Mouse (Mus musculus) MEL (cell line): Measurements from ENCODE around the gene Smug1. TPM values are rescaled to one million over a fixed set of nuclear protein-coding genes. Genes with fewer than 3 reads are reported as not detected.

Experiments used
- DNase-seq: peaks from one replicate; pipeline ENCODE4 v3.0.0; 2011; ENCODE audit warnings: low read depth, low spot score
- H3K27ac ChIP-seq: 2 replicates; pipeline ENCODE4 v1.5.1; 2012; ENCODE audit warnings: low read depth, mild to moderate bottlenecking, control low read depth, low read length, moderate library complexity; ENCODE audit not compliant: control insufficient read depth
- H3K27me3 ChIP-seq, 2 experiments: fragments of 150-350 bp in 1 of 2; sonication (generic) in 1 of 2; 2 replicates each; pipeline ENCODE4 v1.6.1; 2012; ENCODE audit warnings: low read length in 2 of 2, mild to moderate bottlenecking in 2 of 2, improper control_type of control experiment in 1 of 2, moderate library complexity in 1 of 2; ENCODE audit not compliant: insufficient read depth in 2 of 2, control insufficient read depth in 1 of 2
- H3K36me3 ChIP-seq, 2 experiments: 2 replicates each; pipeline ENCODE4 v1.6.1; 2012 to 2014; ENCODE audit warnings: low read length in 2 of 2, improper control_type of control experiment in 1 of 2, inconsistent platforms in 1 of 2, mild to moderate bottlenecking in 1 of 2; ENCODE audit not compliant: insufficient read depth in 2 of 2, control insufficient read depth in 1 of 2
- H3K4me1 ChIP-seq, 2 experiments: fragments of 150-350 bp in 1 of 2; sonication (generic) in 1 of 2; 2 replicates each; pipeline ENCODE4 v1.6.1; 2012; ENCODE audit warnings: low read length in 2 of 2, improper control_type of control experiment in 1 of 2, mild to moderate bottlenecking in 1 of 2; ENCODE audit not compliant: insufficient read depth in 2 of 2, control insufficient read depth in 1 of 2
- H3K4me3 ChIP-seq, 2 experiments: fragments of 150-350 bp in 1 of 2; sonication (generic) in 1 of 2; 2 replicates each; pipeline ENCODE4 v1.5.1; 2012; ENCODE audit warnings: low read depth in 2 of 2, low read length in 2 of 2, mild to moderate bottlenecking in 2 of 2, moderate library complexity in 2 of 2, control low read depth in 1 of 2, improper control_type of control experiment in 1 of 2; ENCODE audit not compliant: control insufficient read depth in 1 of 2, insufficient read depth in 1 of 2
- H3K79me2 ChIP-seq: 2 replicates; pipeline ENCODE4 v1.6.1; 2012; ENCODE audit warnings: mild to moderate bottlenecking, low read length, moderate library complexity; ENCODE audit not compliant: control insufficient read depth, poor library complexity, insufficient read depth
- H3K9ac ChIP-seq: 2 replicates; pipeline ENCODE4 v1.6.1; 2012; ENCODE audit warnings: low read depth, mild to moderate bottlenecking, control low read depth, low read length, moderate library complexity; ENCODE audit not compliant: control insufficient read depth, poor library complexity, severe bottlenecking
- H3K9me3 ChIP-seq: fragments of 150-350 bp; sonication (generic); replicated peaks from 2 replicates; pipeline ENCODE4 v1.6.1; 2012; ENCODE audit warnings: mild to moderate bottlenecking, low read length, improper control_type of control experiment, moderate library complexity; ENCODE audit not compliant: insufficient read depth
- ELF1 ChIP-seq: IDR thresholded peaks from 2 replicates; pipeline ENCODE4 v1.6.1; 2014; ENCODE audit warnings: low read depth, mild to moderate bottlenecking, inconsistent platforms, low read length, improper control_type of control experiment, moderate library complexity
- ETS1 ChIP-seq: IDR thresholded peaks from 2 replicates; pipeline ENCODE4 v1.6.1; 2012; ENCODE audit warnings: low read depth, mild to moderate bottlenecking, inconsistent platforms, low read length, improper control_type of control experiment, moderate library complexity
- GATA1 ChIP-seq: IDR thresholded peaks from 2 replicates; pipeline ENCODE4 v1.6.1; 2011; ENCODE audit warnings: low read depth, low read length, improper control_type of control experiment
- HCFC1 ChIP-seq: IDR thresholded peaks from 2 replicates; pipeline ENCODE4 v1.6.1; 2012; ENCODE audit warnings: low read depth, mild to moderate bottlenecking, inconsistent platforms, low read length, improper control_type of control experiment, moderate library complexity
- JUND ChIP-seq: IDR thresholded peaks from 2 replicates; pipeline ENCODE4 v1.6.1; 2011; ENCODE audit warnings: low read depth, mild to moderate bottlenecking, improper control_type of control experiment, low read length
- MAFK ChIP-seq: IDR thresholded peaks from 2 replicates; pipeline ENCODE4 v1.6.1; 2011; ENCODE audit warnings: low read depth, mild to moderate bottlenecking, low read length, improper control_type of control experiment, borderline replicate concordance
- MAX ChIP-seq: IDR thresholded peaks from 2 replicates; pipeline ENCODE4 v1.6.1; 2011; ENCODE audit warnings: low read length, improper control_type of control experiment
- MYB ChIP-seq: IDR thresholded peaks from 2 replicates; pipeline ENCODE4 v1.6.1; 2011; ENCODE audit warnings: mild to moderate bottlenecking, low read depth, low read length, improper control_type of control experiment
- NELFE ChIP-seq: IDR thresholded peaks from 2 replicates; pipeline ENCODE4 v1.6.1; 2011; ENCODE audit warnings: low read depth, low read length, improper control_type of control experiment
- NRF1 ChIP-seq: IDR thresholded peaks from 2 replicates; pipeline ENCODE4 v1.6.1; 2014; ENCODE audit warnings: low read depth, mild to moderate bottlenecking, inconsistent platforms, low read length, improper control_type of control experiment, moderate library complexity; ENCODE audit not compliant: poor library complexity, insufficient read depth, severe bottlenecking
- POLR2AphosphoS5 ChIP-seq: IDR thresholded peaks from 2 replicates; pipeline ENCODE4 v1.6.1; 2012; ENCODE audit warnings: low read depth, borderline replicate concordance, mild to moderate bottlenecking, inconsistent platforms, low read length, moderate library complexity, mixed read lengths
- RAD21 ChIP-seq: IDR thresholded peaks from 2 replicates; pipeline ENCODE4 v1.6.1; 2011; ENCODE audit warnings: mild to moderate bottlenecking, low read depth, low read length, improper control_type of control experiment
- SIN3A ChIP-seq: IDR thresholded peaks from 2 replicates; pipeline ENCODE4 v1.6.1; 2012; ENCODE audit warnings: low read length, improper control_type of control experiment, inconsistent platforms
- TBP ChIP-seq: IDR thresholded peaks from 2 replicates; pipeline ENCODE4 v1.8.0; 2011; ENCODE audit warnings: low read depth, low read length, improper control_type of control experiment
- TCF12 ChIP-seq: IDR thresholded peaks from 2 replicates; pipeline ENCODE4 v1.6.1; 2014; ENCODE audit warnings: low read depth, mild to moderate bottlenecking, inconsistent platforms, low read length, improper control_type of control experiment, moderate library complexity
- UBTF ChIP-seq: IDR thresholded peaks from 2 replicates; pipeline ENCODE4 v1.6.1; 2012; ENCODE audit warnings: low read depth, mild to moderate bottlenecking, inconsistent platforms, low read length, improper control_type of control experiment, moderate library complexity, borderline replicate concordance; ENCODE audit not compliant: insufficient read depth
- USF2 ChIP-seq, 2 experiments: IDR thresholded peaks; 2 replicates each; pipeline ENCODE4 v1.6.1; 2011 to 2012; ENCODE audit warnings: improper control_type of control experiment in 2 of 2, low read length in 2 of 2, borderline replicate concordance in 1 of 2, inconsistent platforms in 1 of 2, low read depth in 1 of 2, mild to moderate bottlenecking in 1 of 2; ENCODE audit not compliant: insufficient read depth in 1 of 2
- ZC3H11A ChIP-seq: IDR thresholded peaks from 2 replicates; pipeline ENCODE4 v1.6.1; 2012; ENCODE audit warnings: low read depth, mild to moderate bottlenecking, inconsistent platforms, low read length, improper control_type of control experiment
- polyA plus RNA-seq, 2 experiments: library from polyadenylated mRNA; stranded (reverse) in 1 of 2; unstranded in 1 of 2; fragments of >175 nt in 1 of 2; fragments of >200 nt in 1 of 2; gene quantifications; 2 replicates each; pipeline versions ENCODE4 v1.2.1 to v1.2.4; 2012; ENCODE audit warnings: low replicate concordance in 2 of 2, low read depth in 1 of 2; ENCODE audit not compliant: insufficient read length in 2 of 2, insufficient read depth in 1 of 2, missing spikeins in 1 of 2
- total RNA-seq: library from RNA; depleted of rRNA; stranded (reverse); fragments of 300-350 nt; gene quantifications from 2 replicates; pipeline ENCODE4 v1.2.3, GENCODE M21; 2012

Gene Smug1
- total and polyA plus RNA-seq, 3 experiments: 4.6 to 5.2 TPM; not detected in 1

DNA sequence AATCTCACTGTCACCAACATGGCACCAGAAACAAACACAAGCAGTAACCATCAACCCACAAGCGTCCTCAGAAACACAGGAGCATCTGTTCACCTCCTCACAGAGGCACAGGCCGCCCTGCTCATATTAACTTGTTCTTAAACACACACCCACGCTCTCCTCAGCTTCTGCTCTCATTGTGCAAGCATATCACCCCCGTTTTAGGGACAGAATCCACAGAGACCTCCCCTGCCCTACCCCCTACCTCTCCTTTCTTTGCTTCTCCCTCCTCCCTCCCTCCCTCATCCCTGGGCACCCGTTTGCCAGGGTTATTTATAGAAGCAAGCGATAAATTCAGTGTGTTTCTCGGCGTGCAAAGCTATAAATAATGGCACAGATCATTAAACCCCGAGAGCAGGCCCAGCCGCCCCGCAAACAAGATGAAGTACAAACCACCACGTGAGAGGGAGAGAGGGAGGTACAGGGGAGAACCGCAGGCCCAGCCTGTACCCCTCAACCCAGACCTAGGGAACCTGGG is 31.4 kb downstream of the Smug1 start:
- Histone ChIP-seq H3K4me3 (no peak overlapping the region), H3K27me3 (peaks cover 5 to 12% of the 10 kb centered on the region in 2 experiments), H3K27ac (no peak overlapping the region), H3K9ac (no peak overlapping the region), H3K36me3 (peaks cover 0 to 7% of the 10 kb centered on the region in 2 experiments; a peak in 2 of 4 replicates), H3K4me1 (peaks cover 0 to 18% of the 10 kb centered on the region in 2 experiments; a peak in 3 of 4 replicates), H3K9me3 (no peaks in the 10 kb centered on the region), H3K79me2 (no peaks in the 10 kb centered on the region)
- TF ChIP-seq ETS1 (no peak), UBTF (no peak), MAFK (no peak), MYB (no peak), HCFC1 (no peak), JUND (no peak), RAD21 (no peak), USF2 (IDR thresholded peaks at IDR 0.05; ENCODE audit: borderline replicate concordance in 1 of 2, insufficient read depth in 1 of 2, low read depth in 1 of 2, low read length in 2 of 2) (no peak), TCF12 (no peak), SIN3A (no peak), MAX (no peak), ZC3H11A (no peak), POLR2AphosphoS5 (no peak), ELF1 (no peak), TBP (no peak), NELFE (no peak)
- no peak for DNase-seq

DNA sequence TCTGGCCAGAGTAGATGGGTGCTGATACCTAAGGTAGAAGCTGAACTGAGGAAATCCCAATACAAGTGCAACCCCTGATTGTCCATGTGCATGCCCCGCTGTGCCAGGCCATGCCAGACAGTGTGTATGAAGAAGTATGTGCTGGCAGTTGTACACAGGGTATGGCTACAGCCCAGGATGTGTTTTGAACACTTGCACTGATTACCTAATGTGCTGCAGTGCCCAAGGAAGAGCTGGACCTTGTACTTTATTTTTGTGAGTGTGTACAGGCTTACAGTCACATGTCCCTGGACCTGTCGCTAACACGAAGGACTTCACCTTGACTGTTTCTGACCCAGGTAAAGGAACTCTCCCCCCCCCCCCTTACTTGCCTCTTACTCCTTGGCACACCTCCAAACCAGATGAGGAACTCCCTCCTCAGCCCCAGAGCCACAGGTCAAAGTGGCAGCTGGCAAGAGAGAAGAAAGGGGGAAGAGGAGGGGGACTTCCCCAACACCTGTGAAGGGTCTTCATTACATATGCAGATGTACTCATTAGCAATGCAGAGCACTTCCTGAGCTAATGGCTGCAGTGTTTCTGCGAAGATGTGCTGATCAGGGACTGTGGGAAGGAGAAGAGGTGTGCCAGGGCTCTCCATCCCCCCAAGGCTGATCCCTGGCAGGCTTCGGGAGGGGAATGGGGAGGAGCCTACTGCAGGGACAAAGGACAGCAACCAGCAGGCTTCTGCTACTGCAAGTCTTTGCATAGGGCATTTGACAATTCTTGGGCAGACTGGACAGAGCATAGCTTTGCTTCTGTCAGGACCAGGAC is 32.4 kb downstream of the Smug1 start:
- Histone ChIP-seq H3K9me3 (no peaks in the 10 kb centered on the region), H3K27ac (no peak overlapping the region), H3K9ac (no peak overlapping the region), H3K4me3 (no peak overlapping the region), H3K79me2 (no peaks in the 10 kb centered on the region), H3K4me1 (peaks cover 0 to 18% of the 10 kb centered on the region in 2 experiments; a peak in 3 of 4 replicates), H3K27me3 (peaks cover 2 to 4% of the 10 kb centered on the region in 2 experiments), H3K36me3 (peaks cover 0 to 7% of the 10 kb centered on the region in 2 experiments; a peak in 2 of 4 replicates)
- TF ChIP-seq GATA1 (no peak), TCF12 (0 out of 2 replicates have a peak, but pooled peaks have one; percentile 32), ELF1 (no peak), ETS1 (peak; percentile 56; the same call in 1 of the 2 replicates), NRF1 (no peak)
- DNase-seq: peak; percentile 37
